Mouse (Mus musculus) liver, adult 2 months (tissue): Measurements from ENCODE around the gene Slc22a15. TPM values are rescaled to one million over a fixed set of nuclear protein-coding genes. Genes with fewer than 3 reads are reported as not detected.

Experiments
- DNase-seq: peaks from one replicate; pipeline ENCODE4 v3.0.0-alpha.2; 2011; ENCODE audit warnings: low read depth, low spot score; ENCODE audit errors: extremely low read depth
- H3K27ac ChIP-seq: fragments of 200-500 bp; replicated peaks from 2 replicates; pipeline ENCODE4 v1.5.1; 2012; ENCODE audit warnings: low read depth, mild to moderate bottlenecking, control low read depth, inconsistent platforms, low read length; ENCODE audit not compliant: insufficient read depth
- H3K27me3 ChIP-seq: fragments of 200-500 bp; 2 replicates; pipeline ENCODE4 v1.6.1; 2012; ENCODE audit warnings: mild to moderate bottlenecking, moderate library complexity, low read length, inconsistent platforms; ENCODE audit not compliant: control insufficient read depth, insufficient read depth
- H3K36me3 ChIP-seq: fragments of 200-500 bp; 2 replicates; pipeline ENCODE4 v1.6.1; 2012; ENCODE audit warnings: low read length, inconsistent platforms; ENCODE audit not compliant: control insufficient read depth, insufficient read depth
- H3K4me1 ChIP-seq: fragments of 200-500 bp; 2 replicates; pipeline ENCODE4 v1.6.1; 2011; ENCODE audit warnings: low read length; ENCODE audit not compliant: control insufficient read depth, insufficient read depth
- H3K4me3 ChIP-seq: fragments of 200-500 bp; 2 replicates; pipeline ENCODE4 v1.5.1; 2011; ENCODE audit warnings: low read depth, mild to moderate bottlenecking, control low read depth, low read length, moderate library complexity; ENCODE audit not compliant: insufficient read depth
- H3K79me2 ChIP-seq: fragments of 200-500 bp; 2 replicates; pipeline ENCODE4 v1.6.1; 2012; ENCODE audit warnings: inconsistent platforms, mild to moderate bottlenecking, low read length, moderate library complexity; ENCODE audit not compliant: control insufficient read depth, insufficient read depth
- H3K9ac ChIP-seq: fragments of 200-500 bp; 2 replicates; pipeline ENCODE4 v1.6.1; 2012; ENCODE audit warnings: low read depth, mild to moderate bottlenecking, control low read depth, inconsistent platforms, low read length
- CTCF ChIP-seq: fragments of 200-500 bp; IDR thresholded peaks from 2 replicates; pipeline ENCODE4 v1.5.1; 2011; ENCODE audit warnings: low read depth, low read length, control low read depth
- POLR2A ChIP-seq: fragments of 200-500 bp; IDR thresholded peaks from 2 replicates; pipeline ENCODE4 v1.6.1; 2011; ENCODE audit warnings: low read length, control low read depth; ENCODE audit not compliant: insufficient read depth; ENCODE audit errors: extremely low read depth
- WGBS: fragments of 180-500 bp; shearing (Covaris S2); methylation state at CpG from one replicate; pipeline ENCODE4 v1.1.7; 2018; 5-methylcytosine and 5-hydroxymethylcytosine counted together
- polyA plus RNA-seq: library from polyadenylated mRNA; depleted of rRNA; stranded (reverse); fragments of >200 nt; gene quantifications from 2 replicates; pipeline ENCODE4 v1.2.3, GENCODE M21; 2012
- total RNA-seq: library from RNA; depleted of rRNA; stranded (reverse); fragments of >200 nt; gene quantifications from 2 replicates; pipeline ENCODE4 v1.2.3, GENCODE M21; 2014

Slc22a15 gene
- total and polyA plus RNA-seq, 2 experiments, result 3.5 to 5.8 TPM

GRCm38 (mm10) chr3:101854075-101854474 lies 70.2 kb downstream of the Slc22a15 start:
- Histone ChIP-seq H3K36me3 (peaks cover 2% of the 10 kb centered on the region), H3K79me2 (no peaks in the 10 kb centered on the region), H3K27me3 (no peaks in the 10 kb centered on the region), H3K4me3 (no peak overlapping the region), H3K9ac (no peak overlapping the region), H3K4me1 (peaks cover 6% of the 10 kb centered on the region), H3K27ac (no peak overlapping the region)
- DNase-seq, result no peak
- TF ChIP-seq POLR2A (no peak), CTCF (no peak)
- 76% methylated on average over 1 of the region's 1 CpGs for WGBS

- Histone ChIP-seq H3K4me3 (no peak overlapping the region), H3K27me3 (no peaks in the 10 kb centered on the region), H3K79me2 (no peaks in the 10 kb centered on the region), H3K9ac (no peak overlapping the region), H3K27ac (no peak overlapping the region), H3K4me1 (peaks cover 6% of the 10 kb centered on the region), H3K36me3 (no peaks in the 10 kb centered on the region)
- 82% methylated on average over 6 of the region's 6 CpGs for WGBS
- no peak for DNase-seq
- no peak for TF ChIP-seq CTCF
- no peak for TF ChIP-seq POLR2A
Measured at GRCm38 (mm10) chr3:101851363-101851762, 72.9 kb downstream of the Slc22a15 start.

GRCm38 (mm10) chr3:101848816-101849215 lies 75.4 kb downstream of the Slc22a15 start, which contains the start of gene Mab21l3:
TSS of gene Mab21l3 (minus strand) at chr3:101848959.
- Histone ChIP-seq H3K4me1 (peaks cover 6% of the 10 kb centered on the region), H3K27ac (no peak within 1 kb of the TSS), H3K9ac (no peak within 1 kb of the TSS), H3K27me3 (no peaks in the 10 kb centered on the region), H3K36me3 (no peaks in the 10 kb centered on the region), H3K4me3 (no peak within 1 kb of the TSS), H3K79me2 (no peaks in the 10 kb centered on the region)
- TF ChIP-seq CTCF (no peak), POLR2A (no peak)
- DNase-seq, result no peak
- 83% methylated on average over 5 of the region's 5 CpGs for WGBS

- Histone ChIP-seq H3K79me2 (no peaks in the 10 kb centered on the region), H3K27ac (no peak overlapping the region), H3K4me1 (no peaks in the 10 kb centered on the region), H3K4me3 (no peak overlapping the region), H3K27me3 (no peaks in the 10 kb centered on the region), H3K9ac (no peak overlapping the region), H3K36me3 (no peaks in the 10 kb centered on the region)
- DNase-seq, result no peak
- WGBS, result 70% methylated on average over 4 of the region's 4 CpGs
- TF ChIP-seq CTCF, result no peak
- no peak for TF ChIP-seq POLR2A
Measured at GRCm38 (mm10) chr3:101846096-101846495, 78.2 kb downstream of the Slc22a15 start.

- Histone ChIP-seq H3K27ac (no peak overlapping the region), H3K4me1 (no peaks in the 10 kb centered on the region), H3K79me2 (no peaks in the 10 kb centered on the region), H3K4me3 (no peak overlapping the region), H3K27me3 (no peaks in the 10 kb centered on the region), H3K36me3 (no peaks in the 10 kb centered on the region), H3K9ac (no peak overlapping the region)
- TF ChIP-seq POLR2A (no peak), CTCF (no peak)
- no peak for DNase-seq
- WGBS, result 85% methylated on average over 7 of the region's 7 CpGs
Measured at GRCm38 (mm10) chr3:101842372-101843094, 81.7 kb downstream of the Slc22a15 start.

- Histone ChIP-seq H3K4me1 (peaks cover 2% of the 10 kb centered on the region; the same call in 1 of the 2 replicates), H3K27me3 (no peaks in the 10 kb centered on the region), H3K27ac (no peak overlapping the region), H3K79me2 (no peaks in the 10 kb centered on the region), H3K4me3 (no peak overlapping the region), H3K36me3 (no peaks in the 10 kb centered on the region), H3K9ac (no peak overlapping the region)
- 92% methylated on average over 9 of the region's 9 CpGs for WGBS
- no peak for DNase-seq
- TF ChIP-seq POLR2A (no peak), CTCF (no peak)
Measured at GRCm38 (mm10) chr3:101839327-101839726, 84.9 kb downstream of the Slc22a15 start.
